Mouse (Mus musculus) midbrain, embryonic 15.5 days (tissue): ENCODE data around the gene Prkcg. TPM values are rescaled to one million over a fixed set of nuclear protein-coding genes. Genes with fewer than 3 reads are reported as not detected.

Source experiments
- ATAC-seq: fragments of 200-750 bp; cut with Nextera tagmentation; replicated peaks from 2 replicates; pipeline ENCODE4 v1.8.0; 2017; ENCODE audit warnings: moderate TSS enrichment
- H3K27ac ChIP-seq: fragments of 300-500 bp; sonication (generic); 2 replicates; pipeline ENCODE4 v1.5.1; 2015; ENCODE audit warnings: mild to moderate bottlenecking, inconsistent platforms
- H3K27me3 ChIP-seq: fragments of 300-500 bp; sonication (generic); replicated peaks from 2 replicates; pipeline ENCODE4 v1.6.1; 2015; ENCODE audit warnings: inconsistent platforms
- H3K36me3 ChIP-seq: fragments of 300-500 bp; sonication (generic); replicated peaks from 2 replicates; pipeline ENCODE4 v1.6.1; 2015; ENCODE audit warnings: inconsistent platforms
- H3K4me1 ChIP-seq: fragments of 300-500 bp; sonication (generic); 2 replicates; pipeline ENCODE4 v1.6.1; 2015; ENCODE audit warnings: inconsistent platforms
- H3K4me2 ChIP-seq: fragments of 300-500 bp; sonication (generic); 2 replicates; pipeline ENCODE4 v1.6.1; 2015; ENCODE audit warnings: inconsistent platforms, mild to moderate bottlenecking, moderate library complexity
- H3K4me3 ChIP-seq: fragments of 300-500 bp; sonication (generic); 2 replicates; pipeline ENCODE4 v1.5.1; 2015; ENCODE audit warnings: mild to moderate bottlenecking, inconsistent platforms
- H3K9ac ChIP-seq: fragments of 300-500 bp; sonication (generic); 2 replicates; pipeline ENCODE4 v1.6.1; 2015; ENCODE audit warnings: mild to moderate bottlenecking, inconsistent platforms
- H3K9me3 ChIP-seq: fragments of 300-500 bp; sonication (generic); 2 replicates; pipeline ENCODE4 v1.6.1; 2016; ENCODE audit warnings: inconsistent platforms
- WGBS: fragments of 180-500 bp; shearing (Covaris S2); methylation state at CpG from one replicate; pipeline ENCODE4 v1.1.7; 2015; ENCODE audit warnings: mixed read lengths; 5-methylcytosine and 5-hydroxymethylcytosine counted together
- polyA plus RNA-seq: library from polyadenylated mRNA; unstranded; fragments of >200 nt; fragmentation: Nextera tagmentation; extraction: Ambion mirVana; gene quantifications from 2 replicates; pipeline ENCODE4 v1.2.1, GENCODE M21; 2015

Gene Prkcg
- polyA plus RNA-seq, 1 experiment from 2014 or later = 2.3 TPM

DNA sequence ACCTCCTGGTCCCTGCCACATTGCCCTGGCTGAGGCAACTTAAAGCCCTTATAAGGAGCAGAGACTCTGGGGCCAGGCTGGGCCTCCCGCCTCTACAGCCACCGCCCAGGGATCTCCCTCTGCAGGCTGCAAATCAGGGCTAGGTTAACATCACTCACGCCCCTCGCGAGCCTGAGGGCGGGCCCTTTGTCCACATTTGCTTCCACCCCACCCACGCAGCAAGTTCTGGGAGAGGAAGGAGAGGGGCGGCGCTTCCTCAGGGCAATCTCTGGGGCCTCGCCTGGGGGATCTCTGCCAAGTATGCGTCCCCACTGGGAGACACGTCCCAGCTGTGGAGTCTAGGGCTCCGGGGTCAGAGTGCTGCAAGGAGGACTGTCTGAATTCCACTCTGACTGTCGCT, 3.8 kb downstream of the Prkcg start:
- 5% methylated on average over 12 of the region's 14 CpGs for WGBS
- Histone ChIP-seq H3K27ac (no peak overlapping the region), H3K36me3 (peaks cover 12% of the 10 kb centered on the region), H3K27me3 (no peaks in the 10 kb centered on the region), H3K9me3 (no peaks in the 10 kb centered on the region), H3K9ac (no peak overlapping the region), H3K4me2 (peak overlapping the region; percentile 35), H3K4me1 (peaks cover 30% of the 10 kb centered on the region), H3K4me3 (peak overlapping the region; percentile 18)
- no peak for ATAC-seq

DNA sequence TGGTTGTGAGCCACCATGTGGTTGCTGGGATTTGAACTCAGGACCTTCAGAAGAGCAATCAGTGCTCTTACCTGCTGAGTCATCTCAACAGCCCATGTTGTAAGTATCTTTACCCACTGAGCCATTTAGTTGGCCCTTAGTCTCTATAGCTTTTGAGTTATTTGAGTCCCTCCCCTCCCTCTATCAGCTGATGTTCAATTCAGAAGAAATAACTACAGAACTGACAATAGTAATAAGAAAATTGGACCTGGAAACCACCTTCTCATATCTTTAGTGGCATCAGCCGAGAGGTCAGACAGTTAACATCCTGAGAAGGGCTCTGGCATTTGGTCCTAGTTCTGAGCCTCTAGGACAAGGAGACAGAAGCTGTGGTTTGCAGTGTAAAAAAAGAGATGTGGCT, 5.8 kb downstream of the Prkcg start:
- Histone ChIP-seq H3K4me1 (peaks cover 27% of the 10 kb centered on the region), H3K4me2 (no peak overlapping the region), H3K9me3 (no peaks in the 10 kb centered on the region), H3K4me3 (no peak overlapping the region), H3K9ac (no peak overlapping the region), H3K36me3 (peaks cover 16% of the 10 kb centered on the region), H3K27ac (no peak overlapping the region), H3K27me3 (no peaks in the 10 kb centered on the region)
- 87% methylated on average over 1 of the region's 1 CpGs for WGBS
- ATAC-seq = no peak

DNA sequence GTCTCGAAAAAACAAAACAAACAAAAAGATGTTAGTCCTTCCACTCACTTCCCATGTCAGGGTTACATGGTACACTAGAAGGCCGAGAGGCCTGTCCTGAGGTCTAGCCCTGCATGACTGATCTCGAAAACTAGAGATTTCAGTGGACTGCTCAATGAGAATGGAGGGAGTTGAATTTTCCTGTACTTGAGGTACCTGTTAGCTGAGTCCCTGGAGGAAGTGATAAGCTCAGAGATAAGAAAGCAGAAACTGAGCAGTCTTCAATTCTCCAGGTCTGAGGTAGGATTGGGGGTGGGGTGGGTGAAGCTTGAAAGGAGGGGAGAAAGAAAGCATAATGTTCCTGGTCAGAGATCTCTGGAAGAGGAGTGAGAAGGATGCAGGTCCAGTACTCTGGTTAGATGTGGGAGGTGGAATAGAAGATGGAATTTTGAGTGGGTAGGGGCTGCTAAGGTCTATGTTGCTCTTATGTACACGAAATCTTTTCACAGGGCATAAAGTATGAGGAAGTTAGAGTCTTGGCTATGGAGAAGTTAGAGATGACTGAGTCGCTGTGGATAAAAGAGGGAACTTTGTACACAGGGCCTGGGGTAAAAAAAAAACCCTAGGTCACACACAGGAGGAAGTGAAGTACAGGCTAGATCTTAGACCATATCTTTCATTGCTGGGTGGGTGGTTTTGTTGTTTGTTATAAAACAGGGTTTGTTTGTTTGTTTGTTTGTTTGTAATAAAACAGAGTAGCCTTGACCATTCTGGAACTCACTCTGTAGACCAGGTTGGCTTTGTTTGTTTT, 6.5 kb downstream of the Prkcg start:
- no peaks in the 10 kb centered on the region for H3K9me3 ChIP-seq
- peaks cover 16% of the 10 kb centered on the region for H3K36me3 ChIP-seq
- H3K4me2 ChIP-seq = no peak overlapping the region
- H3K27ac ChIP-seq = no peak overlapping the region
- 87% methylated on average over 5 of the region's 5 CpGs for WGBS
- peaks cover 22% of the 10 kb centered on the region for H3K4me1 ChIP-seq
- no peak overlapping the region for H3K9ac ChIP-seq
- no peaks in the 10 kb centered on the region for H3K27me3 ChIP-seq
- no peak for ATAC-seq
- H3K4me3 ChIP-seq = no peak overlapping the region

DNA sequence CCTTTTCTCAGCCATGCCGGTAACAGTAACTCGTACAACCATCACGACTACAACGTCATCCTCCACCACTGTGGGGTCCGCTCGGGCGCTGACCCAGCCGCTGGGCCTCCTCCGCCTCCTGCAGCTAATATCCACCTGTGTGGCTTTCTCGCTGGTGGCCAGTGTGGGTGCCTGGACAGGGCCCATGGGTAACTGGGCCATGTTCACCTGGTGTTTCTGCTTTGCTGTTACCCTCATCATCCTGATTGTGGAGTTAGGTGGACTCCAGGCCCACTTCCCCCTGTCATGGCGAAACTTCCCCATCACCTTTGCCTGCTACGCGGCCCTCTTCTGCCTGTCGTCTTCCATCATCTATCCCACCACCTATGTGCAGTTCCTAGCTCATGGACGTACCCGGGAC, 7.7 kb downstream of the Prkcg start:
- no peak overlapping the region for H3K4me3 ChIP-seq
- H3K4me2 ChIP-seq = no peak overlapping the region
- peaks cover 12% of the 10 kb centered on the region for H3K4me1 ChIP-seq
- H3K9me3 ChIP-seq = no peaks in the 10 kb centered on the region
- 94% methylated on average over 16 of the region's 16 CpGs for WGBS
- H3K9ac ChIP-seq = no peak overlapping the region
- peaks cover 16% of the 10 kb centered on the region for H3K36me3 ChIP-seq
- ATAC-seq = no peak
- no peak overlapping the region for H3K27ac ChIP-seq
- peaks cover 7% of the 10 kb centered on the region; the same call in 1 of the 2 replicates for H3K27me3 ChIP-seq

DNA sequence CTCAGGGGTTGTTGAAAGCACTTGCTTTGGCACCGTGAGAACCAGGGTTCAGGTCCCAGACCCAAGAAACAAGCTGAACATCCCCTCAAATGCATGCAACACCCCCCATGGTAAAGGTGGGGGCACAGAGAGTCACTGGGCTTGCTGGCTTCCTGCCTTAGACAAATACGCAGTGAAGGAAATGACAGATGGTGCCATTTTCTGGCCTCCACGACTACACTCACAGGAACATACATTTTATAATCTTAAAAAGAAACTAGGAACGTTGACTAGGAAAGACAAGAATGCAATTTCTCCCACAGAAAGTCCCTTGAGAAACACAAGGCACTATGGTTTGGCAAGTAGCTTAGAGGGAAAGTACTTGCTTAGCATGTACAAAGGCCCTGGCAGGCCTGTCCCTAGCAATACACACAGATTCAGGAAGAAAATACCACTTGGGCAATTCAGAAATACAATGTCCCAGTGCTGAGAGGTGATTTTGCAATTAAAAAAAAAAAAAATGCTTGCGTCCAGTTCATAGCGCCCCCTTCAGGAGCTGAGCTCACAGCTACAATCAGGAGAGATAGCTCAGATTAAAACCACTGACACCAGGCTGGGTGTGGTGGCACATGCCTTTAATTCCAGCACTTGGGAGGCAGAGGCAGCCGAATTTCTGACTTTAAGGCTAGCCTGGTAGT, 11.1 kb downstream of the Prkcg start:
- WGBS = 53% methylated on average over 7 of the region's 7 CpGs
- no peak for ATAC-seq
- peaks cover 35% of the 10 kb centered on the region for H3K4me1 ChIP-seq

DNA sequence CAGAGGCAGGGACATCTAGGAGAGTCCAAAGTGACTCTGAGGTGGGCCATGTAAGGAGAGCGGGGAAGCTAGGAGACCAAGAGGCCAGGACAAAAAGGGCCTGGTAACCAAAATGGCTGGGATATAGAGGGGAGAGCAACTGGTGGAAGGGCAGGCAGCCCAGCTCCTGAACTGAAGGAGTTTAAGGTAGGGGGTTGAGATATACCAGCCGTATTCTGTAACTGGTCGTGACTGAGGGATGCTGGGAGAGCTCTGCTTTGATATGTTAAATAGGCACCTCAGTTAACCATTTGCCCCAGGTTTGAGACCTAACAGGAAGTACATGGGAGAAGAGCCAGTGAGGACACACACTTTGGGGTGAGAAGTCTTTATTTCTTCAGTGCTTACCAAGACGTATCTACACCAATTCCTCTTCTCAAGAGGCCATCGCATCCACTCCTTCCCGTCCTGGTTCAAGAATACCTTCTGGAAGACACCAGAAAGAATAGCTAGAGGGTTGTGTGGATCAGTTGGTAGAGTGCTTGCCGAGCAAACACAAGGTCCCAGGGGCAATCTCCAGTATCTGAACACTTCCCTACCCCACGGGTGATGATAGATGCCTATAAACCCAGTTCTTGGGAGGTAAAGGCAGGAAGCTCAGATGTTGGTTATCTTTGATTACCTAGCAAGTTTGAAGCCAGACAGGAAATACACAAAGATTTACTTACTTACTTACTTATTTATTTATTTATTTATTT, 12.1 kb downstream of the Prkcg start:
- ATAC-seq = no peak
- 76% methylated on average over 8 of the region's 8 CpGs for WGBS
- H3K4me1 ChIP-seq = peaks cover 39% of the 10 kb centered on the region
- peaks cover 15% of the 10 kb centered on the region for H3K27me3 ChIP-seq
- no peaks in the 10 kb centered on the region for H3K9me3 ChIP-seq
- no peak overlapping the region for H3K9ac ChIP-seq
- no peak overlapping the region for H3K4me3 ChIP-seq
- H3K27ac ChIP-seq = no peak overlapping the region
- H3K4me2 ChIP-seq = no peak overlapping the region
- peaks cover 13% of the 10 kb centered on the region for H3K36me3 ChIP-seq

More for the DNA sequence above, 11.1 kb downstream of the Prkcg start:
- Histone ChIP-seq H3K27me3 (peaks cover 8% of the 10 kb centered on the region), H3K27ac (no peak overlapping the region), H3K9ac (no peak overlapping the region), H3K9me3 (no peaks in the 10 kb centered on the region), H3K36me3 (peaks cover 13% of the 10 kb centered on the region), H3K4me2 (no peak overlapping the region), H3K4me3 (no peak overlapping the region)

DNA sequence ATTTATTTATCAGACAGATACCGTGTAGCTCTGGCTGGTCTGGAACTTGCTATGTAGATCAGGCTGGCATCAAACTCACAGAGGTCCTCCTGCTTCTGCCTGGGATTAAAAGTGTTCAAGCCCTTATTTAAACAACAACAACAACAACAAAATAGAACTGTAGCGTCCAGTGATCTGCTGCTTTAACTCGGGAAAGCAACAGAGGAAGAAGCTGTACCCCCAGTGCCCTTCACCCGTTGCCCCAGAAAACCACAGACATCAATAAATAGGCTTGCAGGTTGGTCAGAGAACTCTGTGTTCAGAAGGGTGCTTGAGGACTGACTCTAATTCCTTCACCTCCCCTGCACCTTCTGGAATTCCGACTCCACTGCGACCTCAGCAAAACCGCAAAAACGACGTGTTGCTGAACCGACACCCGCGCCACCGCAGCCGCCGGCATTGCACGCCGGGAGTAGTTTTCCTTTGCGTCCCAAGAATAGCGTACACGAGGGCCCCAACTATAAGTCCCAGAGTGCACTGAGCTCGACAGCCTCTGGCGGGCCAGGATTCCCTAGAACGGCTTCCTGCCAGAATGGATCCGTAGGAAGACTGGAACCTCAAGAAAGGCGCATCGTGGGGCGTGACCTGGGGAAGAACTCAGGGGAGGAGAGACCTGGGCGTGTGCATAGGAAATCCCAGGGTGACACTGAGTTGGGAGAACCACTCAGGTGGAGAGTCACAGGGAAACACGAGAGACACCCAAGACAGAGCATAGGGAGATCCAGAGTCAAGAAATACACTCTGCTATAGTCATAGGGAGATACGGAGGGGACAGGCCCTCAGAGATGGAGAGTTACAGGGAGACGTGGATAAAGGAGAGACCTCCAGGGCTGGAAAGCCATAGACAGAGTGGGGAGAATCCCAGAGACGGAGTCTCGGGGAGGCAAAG, 12.9 kb downstream of the Prkcg start:
- Histone ChIP-seq H3K27ac (no peak overlapping the region), H3K27me3 (peaks cover 20% of the 10 kb centered on the region)

DNA sequence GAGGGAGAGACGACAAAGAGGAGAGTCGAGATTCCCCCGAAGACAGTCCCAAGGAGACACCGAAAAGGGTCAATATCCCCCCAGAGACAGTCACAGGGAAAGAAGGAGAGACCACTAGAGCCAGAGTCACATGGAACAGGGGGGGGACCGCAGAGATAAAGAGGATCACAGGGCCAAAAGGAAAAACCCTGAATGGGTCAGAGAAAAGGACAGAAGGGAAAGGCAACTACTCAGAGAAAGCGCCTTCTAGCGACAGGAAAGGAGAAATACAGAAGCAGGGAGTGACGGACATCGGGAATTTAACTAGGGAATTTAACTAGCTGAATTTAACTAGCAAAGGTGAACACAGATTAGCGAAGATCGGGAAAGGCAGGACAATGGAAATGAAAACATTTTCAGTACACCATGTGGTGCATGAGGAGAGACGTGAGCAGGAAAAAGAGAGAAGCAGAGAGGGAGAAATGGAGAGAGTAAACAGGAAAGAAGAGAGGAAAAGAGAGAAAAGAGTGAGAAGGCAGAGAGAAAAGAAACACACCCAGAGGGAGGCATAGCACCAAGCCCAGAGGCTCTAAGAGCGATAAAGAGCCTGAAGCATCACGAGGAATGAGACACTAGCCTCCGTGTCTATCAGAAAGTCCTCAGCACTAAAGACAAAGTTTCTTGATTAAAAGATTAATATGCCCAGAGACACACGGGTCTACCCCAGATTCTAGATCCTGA, 13.7 kb downstream of the Prkcg start:
- H3K27me3 ChIP-seq = peaks cover 20% of the 10 kb centered on the region
- 0 out of 2 replicates have a peak, but pooled peaks cover 4% of the 10 kb centered on the region for H3K36me3 ChIP-seq
- WGBS = 1% methylated on average over 16 of the region's 16 CpGs
- peaks cover 39% of the 10 kb centered on the region for H3K4me1 ChIP-seq
- peak; percentile 34; the same call in 1 of the 2 replicates for ATAC-seq
- peak overlapping the region; percentile 17; the same call in 1 of the 2 replicates for H3K9ac ChIP-seq
- no peaks in the 10 kb centered on the region for H3K9me3 ChIP-seq
- peak overlapping the region; percentile 48 for H3K4me3 ChIP-seq
- H3K4me2 ChIP-seq = peak overlapping the region; percentile 93
- 0 out of 2 replicates have a peak overlapping the region, but pooled peaks have one; percentile 25 for H3K27ac ChIP-seq

More for the DNA sequence above, 12.9 kb downstream of the Prkcg start:
- H3K9ac ChIP-seq = peak overlapping the region; percentile 17
- peak; percentile 16; the same call in 1 of the 2 replicates for ATAC-seq
- peak overlapping the region; percentile 93 for H3K4me2 ChIP-seq
- H3K4me3 ChIP-seq = peak overlapping the region; percentile 48
- H3K9me3 ChIP-seq = no peaks in the 10 kb centered on the region
- peaks cover 8% of the 10 kb centered on the region for H3K36me3 ChIP-seq
- 7% methylated on average over 33 of the region's 33 CpGs for WGBS
- peaks cover 39% of the 10 kb centered on the region for H3K4me1 ChIP-seq

DNA sequence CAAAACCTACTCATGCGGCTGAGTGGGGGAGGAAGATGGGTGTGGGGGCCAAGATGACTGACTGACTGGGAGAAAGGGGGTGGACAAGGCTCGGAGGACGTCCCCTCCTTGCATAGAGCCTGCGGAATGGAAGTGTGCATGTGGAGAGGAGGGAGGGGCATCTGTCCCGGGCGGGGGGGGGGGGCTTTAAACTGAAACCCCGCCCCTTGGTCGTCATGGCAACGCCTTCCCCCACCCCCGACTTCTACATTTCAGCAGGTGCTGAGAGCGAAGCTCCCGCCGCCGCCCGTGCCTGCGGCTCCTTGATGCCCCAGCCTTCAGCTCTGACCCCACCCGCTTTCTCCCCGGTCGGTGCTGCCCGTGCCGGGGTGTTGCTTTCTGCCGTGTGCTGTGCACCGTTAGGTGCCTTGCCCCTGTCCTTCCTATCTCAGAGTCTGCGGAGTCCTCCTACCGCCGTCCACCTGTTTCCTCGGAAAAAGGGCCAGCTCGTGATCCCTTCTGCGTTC, 14.3 kb downstream of the Prkcg start:
- Histone ChIP-seq H3K9me3 (no peaks in the 10 kb centered on the region), H3K27ac (no peak overlapping the region), H3K9ac (peak overlapping the region; percentile 53), H3K27me3 (peaks cover 20% of the 10 kb centered on the region), H3K36me3 (0 out of 2 replicates have a peak, but pooled peaks cover 4% of the 10 kb centered on the region), H3K4me1 (peaks cover 39% of the 10 kb centered on the region), H3K4me3 (peak overlapping the region; percentile 48), H3K4me2 (peak overlapping the region; percentile 93)
- peak; percentile 70 for ATAC-seq
- under 1% methylated on average over 27 of the region's 29 CpGs for WGBS

DNA sequence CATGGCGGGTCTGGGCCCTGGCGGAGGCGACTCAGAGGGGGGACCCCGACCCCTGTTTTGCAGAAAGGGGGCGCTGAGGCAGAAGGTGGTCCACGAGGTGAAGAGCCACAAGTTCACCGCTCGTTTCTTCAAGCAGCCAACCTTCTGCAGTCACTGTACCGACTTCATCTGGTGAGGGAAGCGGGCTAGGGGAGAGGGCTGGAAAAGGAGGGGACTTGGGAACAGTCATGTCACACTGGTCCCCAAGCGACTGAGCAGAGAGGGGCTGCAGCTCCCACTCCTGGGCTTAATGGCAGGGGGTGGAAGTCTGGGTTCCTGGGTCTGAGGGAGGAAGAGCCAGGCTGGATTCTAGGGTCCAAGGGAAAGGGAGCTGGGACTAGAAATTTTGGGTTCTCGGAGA, 14.8 kb downstream of the Prkcg start:
- H3K27me3 ChIP-seq = peaks cover 20% of the 10 kb centered on the region
- peak; percentile 54 for ATAC-seq
- H3K4me2 ChIP-seq = peak overlapping the region; percentile 93
- 0 out of 2 replicates have a peak, but pooled peaks cover 4% of the 10 kb centered on the region for H3K36me3 ChIP-seq
- H3K27ac ChIP-seq = no peak overlapping the region
- peak overlapping the region; percentile 53 for H3K9ac ChIP-seq
- peak overlapping the region; percentile 48 for H3K4me3 ChIP-seq
- no peaks in the 10 kb centered on the region for H3K9me3 ChIP-seq
- 3% methylated on average over 12 of the region's 12 CpGs for WGBS
- H3K4me1 ChIP-seq = peaks cover 39% of the 10 kb centered on the region
